Mouse (Mus musculus): Measurements from ENCODE around the gene Tm9sf4. TPM values are rescaled to one million over a fixed set of nuclear protein-coding genes. Genes with fewer than 3 reads are reported as not detected.

Gene Tm9sf4
- polyA plus RNA-seq, 1 experiment from 2014 or later: 65.4 TPM

DNA sequence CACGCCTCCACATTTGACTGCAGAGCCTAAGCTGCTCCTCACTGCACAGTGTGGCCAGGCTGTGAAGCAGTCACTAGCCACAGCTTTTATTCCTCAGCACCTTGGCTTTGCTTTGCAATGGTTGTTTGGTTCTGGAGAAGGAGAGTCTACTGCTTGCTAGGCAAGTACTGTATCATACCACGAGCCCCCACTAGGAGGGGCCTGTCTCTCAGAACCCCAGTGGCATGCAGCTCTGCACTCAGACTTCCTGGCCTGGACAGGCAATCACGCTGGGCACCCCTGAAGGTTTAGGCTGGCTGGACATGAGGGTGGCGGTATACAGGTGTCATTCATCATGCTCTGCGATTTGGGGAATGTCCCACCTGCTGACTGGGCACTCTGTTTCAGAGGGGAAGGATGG is 26.9 kb upstream of the Tm9sf4 start:
- Histone ChIP-seq H3K36me3 (ENCODE audit: control insufficient read depth, insufficient read depth) (no peaks in the 10 kb centered on the region), H3K4me2 (ENCODE audit: low read depth, low read length) (no peak overlapping the region), H3K27ac (ENCODE audit: low read length) (no peak overlapping the region), H3K4me1 (ENCODE audit: control insufficient read depth, insufficient read depth, low read length) (peaks cover 2% of the 10 kb centered on the region; the same call in 1 of the 2 replicates), H3K4me3 (ENCODE audit: low read length) (no peak overlapping the region), H3K9me3 (replicated peaks; ENCODE audit: control insufficient read depth, low read length) (no peaks in the 10 kb centered on the region), H3K27me3 (ENCODE audit: control insufficient read depth, insufficient read depth, low read length) (no peaks in the 10 kb centered on the region), H3K9ac (ENCODE audit: low read length) (no peak overlapping the region)
- ATAC-seq (replicated peaks; ENCODE audit: extremely low read depth, insufficient read depth, low FRiP score): no peak
- 34% methylated on average over 5 of the region's 5 CpGs for WGBS

GRCm38 (mm10) chr2:153136211-153136610 is 24.9 kb upstream of the Tm9sf4 start:
- no peak overlapping the region for H3K9ac ChIP-seq (ENCODE audit: low read length)
- H3K4me2 ChIP-seq (ENCODE audit: low read depth, low read length): no peak overlapping the region
- peaks cover 9% of the 10 kb centered on the region for H3K4me1 ChIP-seq (ENCODE audit: control insufficient read depth, insufficient read depth, low read length)
- H3K27me3 ChIP-seq (ENCODE audit: control insufficient read depth, insufficient read depth, low read length): no peaks in the 10 kb centered on the region
- H3K4me3 ChIP-seq (ENCODE audit: low read length): no peak overlapping the region
- ATAC-seq (replicated peaks; ENCODE audit: extremely low read depth, insufficient read depth, low FRiP score): no peak
- H3K36me3 ChIP-seq (ENCODE audit: control insufficient read depth, insufficient read depth): no peaks in the 10 kb centered on the region
- no peaks in the 10 kb centered on the region for H3K9me3 ChIP-seq (replicated peaks; ENCODE audit: control insufficient read depth, low read length)
- no peak overlapping the region for H3K27ac ChIP-seq (ENCODE audit: low read length)
- WGBS: 69% methylated on average over 4 of the region's 4 CpGs

DNA sequence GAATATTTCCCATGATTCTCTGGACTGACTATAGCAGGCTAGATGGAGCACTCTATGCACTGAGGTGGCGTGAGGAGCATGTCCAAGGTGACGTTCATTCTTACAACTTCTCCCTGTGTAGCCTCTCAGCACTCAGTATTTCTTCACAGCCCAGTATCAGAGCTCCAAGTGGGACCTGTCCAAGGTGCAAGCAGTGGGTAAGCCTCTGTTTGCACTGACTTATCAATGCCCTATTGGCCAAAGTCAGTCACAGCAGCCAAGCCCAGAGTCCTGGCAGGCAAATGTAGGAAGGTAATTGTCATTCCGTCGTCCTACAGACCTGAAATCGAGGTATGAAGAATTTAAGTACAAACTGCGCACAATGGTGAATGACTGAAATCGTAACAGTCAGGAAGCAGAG is 21.9 kb upstream of the Tm9sf4 start:
- no peak for ATAC-seq (replicated peaks; ENCODE audit: extremely low read depth, insufficient read depth, low FRiP score)
- no peak overlapping the region for H3K4me3 ChIP-seq (ENCODE audit: low read length)
- H3K4me2 ChIP-seq (ENCODE audit: low read depth, low read length): no peak overlapping the region
- WGBS: 76% methylated on average over 7 of the region's 7 CpGs
- H3K9ac ChIP-seq (ENCODE audit: low read length): no peak overlapping the region
- no peaks in the 10 kb centered on the region for H3K9me3 ChIP-seq (replicated peaks; ENCODE audit: control insufficient read depth, low read length)
- no peak overlapping the region for H3K27ac ChIP-seq (ENCODE audit: low read length)
- no peaks in the 10 kb centered on the region for H3K36me3 ChIP-seq (ENCODE audit: control insufficient read depth, insufficient read depth)
- peaks cover 7% of the 10 kb centered on the region for H3K27me3 ChIP-seq (ENCODE audit: control insufficient read depth, insufficient read depth, low read length)
- peaks cover 9% of the 10 kb centered on the region for H3K4me1 ChIP-seq (ENCODE audit: control insufficient read depth, insufficient read depth, low read length)

DNA sequence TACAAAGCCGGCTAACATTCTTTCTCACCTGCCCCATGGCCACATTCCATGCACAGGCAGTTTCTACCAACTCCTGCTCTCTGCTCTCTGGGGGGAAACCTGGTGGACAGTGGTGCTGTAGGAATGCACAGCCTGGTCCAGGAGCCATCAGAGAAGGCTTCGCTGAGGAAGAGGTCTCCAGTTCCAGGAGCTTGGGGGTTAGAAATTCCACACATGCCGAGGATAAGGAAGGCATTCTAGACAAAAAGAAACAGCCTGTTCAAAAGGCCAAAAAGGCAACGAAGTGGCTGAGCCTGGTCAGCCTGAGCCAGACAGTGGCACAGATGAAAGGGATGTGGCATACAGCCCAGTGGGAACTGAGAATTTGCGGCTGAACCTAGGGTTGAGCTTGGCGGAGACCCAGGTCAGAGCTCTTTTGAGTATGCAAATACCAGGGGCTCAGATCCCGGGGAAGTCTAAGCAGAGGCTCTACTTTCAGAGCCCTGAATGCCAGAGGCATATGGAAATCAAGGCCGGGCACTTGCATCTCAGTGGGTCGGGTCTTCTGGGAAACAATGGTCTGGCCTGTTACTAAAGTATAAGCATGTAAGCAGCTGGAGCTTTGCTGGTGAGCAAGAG is 21.0 kb upstream of the Tm9sf4 start:
- H3K4me3 ChIP-seq (ENCODE audit: low read length): no peak overlapping the region
- H3K27ac ChIP-seq (ENCODE audit: low read length): peak overlapping the region; percentile 85
- peaks cover 9% of the 10 kb centered on the region for H3K4me1 ChIP-seq (ENCODE audit: control insufficient read depth, insufficient read depth, low read length)
- no peak overlapping the region for H3K9ac ChIP-seq (ENCODE audit: low read length)
- peaks cover 10% of the 10 kb centered on the region for H3K27me3 ChIP-seq (ENCODE audit: control insufficient read depth, insufficient read depth, low read length)
- ATAC-seq (replicated peaks; ENCODE audit: extremely low read depth, insufficient read depth, low FRiP score): peak; percentile 91
- no peaks in the 10 kb centered on the region for H3K9me3 ChIP-seq (replicated peaks; ENCODE audit: control insufficient read depth, low read length)
- WGBS: 11% methylated on average over 9 of the region's 9 CpGs
- peak overlapping the region; percentile 20 for H3K4me2 ChIP-seq (ENCODE audit: low read depth, low read length)
- no peaks in the 10 kb centered on the region for H3K36me3 ChIP-seq (ENCODE audit: control insufficient read depth, insufficient read depth)

DNA sequence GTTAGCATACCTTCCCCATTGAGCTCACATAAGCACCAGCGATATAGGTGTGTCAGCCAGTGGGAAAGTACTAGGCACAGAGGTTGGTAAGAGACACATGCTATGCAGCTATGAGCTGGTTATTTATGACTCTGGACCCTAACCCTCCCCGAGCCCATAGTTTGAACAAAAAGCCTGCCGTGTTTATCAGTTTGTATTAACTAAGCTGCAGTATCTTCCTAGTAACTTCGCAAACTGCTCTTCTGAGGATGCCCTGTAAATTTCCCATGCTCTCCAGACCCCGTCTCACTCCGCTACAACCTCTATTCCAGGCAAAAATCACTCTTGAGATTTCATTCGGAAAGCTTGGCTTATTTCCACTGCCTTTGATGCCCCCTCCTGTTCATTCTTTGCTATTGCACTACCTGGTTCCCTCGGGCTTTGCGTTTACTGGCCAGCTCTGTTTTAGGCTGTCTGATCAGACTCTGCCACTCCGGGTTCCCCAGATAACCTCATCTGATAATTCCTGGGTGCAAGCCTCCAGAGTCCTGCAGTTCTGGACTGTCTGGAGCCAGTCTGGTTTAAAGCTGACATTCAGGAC is 18.4 kb upstream of the Tm9sf4 start:
- Histone ChIP-seq H3K36me3 (ENCODE audit: control insufficient read depth, insufficient read depth) (no peaks in the 10 kb centered on the region), H3K27ac (ENCODE audit: low read length) (no peak overlapping the region), H3K4me2 (ENCODE audit: low read depth, low read length) (0 out of 2 replicates have a peak overlapping the region, but pooled peaks have one; percentile 3), H3K4me3 (ENCODE audit: low read length) (no peak overlapping the region), H3K4me1 (ENCODE audit: control insufficient read depth, insufficient read depth, low read length) (peaks cover 9% of the 10 kb centered on the region), H3K9me3 (replicated peaks; ENCODE audit: control insufficient read depth, low read length) (no peaks in the 10 kb centered on the region), H3K9ac (ENCODE audit: low read length) (no peak overlapping the region), H3K27me3 (ENCODE audit: control insufficient read depth, insufficient read depth, low read length) (peaks cover 10% of the 10 kb centered on the region)
- ATAC-seq (replicated peaks; ENCODE audit: extremely low read depth, insufficient read depth, low FRiP score): no peak
- WGBS: 22% methylated on average over 10 of the region's 10 CpGs

DNA sequence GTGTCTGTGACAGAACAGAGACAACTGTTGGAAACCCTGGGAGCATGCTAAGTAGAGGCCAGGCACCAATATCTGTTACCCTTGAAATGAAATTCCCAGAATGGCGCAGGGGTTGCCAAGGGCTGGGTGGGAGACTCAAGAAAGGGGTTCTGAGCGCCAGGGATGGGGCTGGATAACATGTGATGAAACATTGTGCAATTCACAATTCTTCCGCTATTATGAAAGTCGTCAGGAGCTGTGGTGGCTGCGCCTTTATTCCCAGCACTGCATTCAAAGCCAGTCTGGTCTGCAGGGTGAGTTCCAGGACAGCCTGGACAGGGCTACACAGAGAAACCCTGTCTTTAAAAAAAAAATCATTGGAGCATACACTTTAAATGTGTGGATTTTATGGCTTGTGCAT is 15.8 kb upstream of the Tm9sf4 start:
- Histone ChIP-seq H3K4me1 (ENCODE audit: control insufficient read depth, insufficient read depth, low read length) (peaks cover 2% of the 10 kb centered on the region; the same call in 1 of the 2 replicates), H3K4me3 (ENCODE audit: low read length) (no peak overlapping the region), H3K9ac (ENCODE audit: low read length) (no peak overlapping the region), H3K27ac (ENCODE audit: low read length) (no peak overlapping the region), H3K36me3 (ENCODE audit: control insufficient read depth, insufficient read depth) (no peaks in the 10 kb centered on the region), H3K9me3 (replicated peaks; ENCODE audit: control insufficient read depth, low read length) (no peaks in the 10 kb centered on the region), H3K27me3 (ENCODE audit: control insufficient read depth, insufficient read depth, low read length) (peaks cover 10% of the 10 kb centered on the region), H3K4me2 (ENCODE audit: low read depth, low read length) (no peak overlapping the region)
- WGBS: 66% methylated on average over 5 of the region's 5 CpGs
- ATAC-seq (replicated peaks; ENCODE audit: extremely low read depth, insufficient read depth, low FRiP score): no peak

DNA sequence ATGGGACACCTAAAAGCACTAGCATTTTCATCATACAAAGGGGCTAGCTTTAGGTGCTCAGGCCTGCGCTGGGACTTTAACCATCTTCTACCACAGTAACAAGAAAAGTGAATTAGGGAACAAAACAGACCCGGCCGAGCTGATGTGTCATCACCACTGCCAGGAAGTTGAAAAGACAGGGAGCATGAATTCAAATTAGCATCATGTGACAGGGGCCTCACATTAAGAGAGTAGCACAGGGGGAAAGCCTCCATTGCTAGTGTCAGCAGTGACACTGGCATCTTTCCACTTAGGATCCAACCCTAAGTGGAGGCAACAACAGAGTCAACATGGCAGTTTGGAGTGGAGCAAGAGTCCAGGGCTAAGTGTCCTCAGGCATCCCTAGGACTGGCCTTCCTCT is 13.9 kb upstream of the Tm9sf4 start:
- Histone ChIP-seq H3K9ac (ENCODE audit: low read length) (no peak overlapping the region), H3K27me3 (ENCODE audit: control insufficient read depth, insufficient read depth, low read length) (peaks cover 10% of the 10 kb centered on the region), H3K27ac (ENCODE audit: low read length) (no peak overlapping the region), H3K4me3 (ENCODE audit: low read length) (no peak overlapping the region), H3K9me3 (replicated peaks; ENCODE audit: control insufficient read depth, low read length) (no peaks in the 10 kb centered on the region), H3K36me3 (ENCODE audit: control insufficient read depth, insufficient read depth) (no peaks in the 10 kb centered on the region), H3K4me2 (ENCODE audit: low read depth, low read length) (no peak overlapping the region), H3K4me1 (ENCODE audit: control insufficient read depth, insufficient read depth, low read length) (0 out of 2 replicates have a peak, but pooled peaks cover 2% of the 10 kb centered on the region)
- 75% methylated on average over 3 of the region's 3 CpGs for WGBS
- no peak for ATAC-seq (replicated peaks; ENCODE audit: extremely low read depth, insufficient read depth, low FRiP score)

- Histone ChIP-seq H3K4me2 (ENCODE audit: low read depth, low read length) (no peak overlapping the region), H3K9ac (ENCODE audit: low read length) (no peak overlapping the region), H3K4me3 (ENCODE audit: low read length) (no peak overlapping the region), H3K27ac (ENCODE audit: low read length) (no peak overlapping the region), H3K9me3 (replicated peaks; ENCODE audit: control insufficient read depth, low read length) (no peaks in the 10 kb centered on the region), H3K27me3 (ENCODE audit: control insufficient read depth, insufficient read depth, low read length) (peaks cover 8% of the 10 kb centered on the region), H3K36me3 (ENCODE audit: control insufficient read depth, insufficient read depth) (no peaks in the 10 kb centered on the region), H3K4me1 (ENCODE audit: control insufficient read depth, insufficient read depth, low read length) (no peaks in the 10 kb centered on the region)
- WGBS: 16% methylated on average over 3 of the region's 3 CpGs
- ATAC-seq (replicated peaks; ENCODE audit: extremely low read depth, insufficient read depth, low FRiP score): no peak
Measured at GRCm38 (mm10) chr2:153147715-153148114, 13.4 kb upstream of the Tm9sf4 start.

GRCm38 (mm10) chr2:153149742-153150141 is 11.4 kb upstream of the Tm9sf4 start:
- Histone ChIP-seq H3K4me1 (ENCODE audit: control insufficient read depth, insufficient read depth, low read length) (no peaks in the 10 kb centered on the region), H3K27ac (ENCODE audit: low read length) (no peak overlapping the region), H3K4me2 (ENCODE audit: low read depth, low read length) (no peak overlapping the region), H3K36me3 (ENCODE audit: control insufficient read depth, insufficient read depth) (no peaks in the 10 kb centered on the region), H3K9ac (ENCODE audit: low read length) (no peak overlapping the region), H3K27me3 (ENCODE audit: control insufficient read depth, insufficient read depth, low read length) (no peaks in the 10 kb centered on the region; the same call in 1 of the 2 replicates), H3K4me3 (ENCODE audit: low read length) (no peak overlapping the region), H3K9me3 (replicated peaks; ENCODE audit: control insufficient read depth, low read length) (no peaks in the 10 kb centered on the region)
- no peak for ATAC-seq (replicated peaks; ENCODE audit: extremely low read depth, insufficient read depth, low FRiP score)
- 73% methylated on average over 3 of the region's 3 CpGs for WGBS
